Mouse (Mus musculus) cerebellum, adult 2 months (tissue): Measurements from ENCODE around the gene P2rx5.

ENCODE experiments used
- CTCF ChIP-seq: fragments of 200-500 bp; IDR thresholded peaks from 2 replicates; pipeline ENCODE4 v1.5.1; 2011; ENCODE audit warnings: low read depth, mild to moderate bottlenecking, control low read depth, low read length, moderate library complexity, borderline replicate concordance; ENCODE audit not compliant: insufficient read depth
- POLR2A ChIP-seq: fragments of 200-500 bp; IDR thresholded peaks from 2 replicates; pipeline ENCODE4 v1.6.1; 2011; ENCODE audit warnings: low read length, control low read depth, borderline replicate concordance; ENCODE audit not compliant: insufficient read depth

DNA sequence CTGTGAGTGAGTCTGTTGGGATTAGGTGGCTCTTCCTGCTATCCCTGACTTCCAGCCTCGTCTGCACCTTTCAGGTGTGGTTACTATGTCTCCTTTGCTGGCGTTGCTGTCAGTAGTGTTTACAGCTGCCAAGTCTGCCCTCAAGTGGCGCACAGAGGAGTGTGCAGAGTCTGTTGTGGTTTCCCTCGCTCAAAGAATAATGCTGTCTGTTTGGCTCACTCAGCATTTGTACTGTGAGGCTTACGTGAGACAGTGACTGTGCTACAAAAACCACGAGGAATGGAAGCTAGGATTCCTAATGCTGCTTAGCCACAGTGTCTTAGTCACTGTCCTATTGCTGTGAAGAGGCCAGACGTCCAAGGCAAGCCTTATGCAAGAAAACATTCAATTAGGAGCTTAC lies 29.2 kb upstream of the P2rx5 start:
- no peak for TF ChIP-seq POLR2A
- TF ChIP-seq CTCF, result no peak
